Mouse (Mus musculus): Measurements from ENCODE around the gene Epop. TPM values are rescaled to one million over a fixed set of nuclear protein-coding genes. Genes with fewer than 3 reads are reported as not detected.

Gene Epop
- polyA plus RNA-seq (2014; fragmentation: Nextera tagmentation; extraction: Ambion mirVana) = 6.1 and 7.4 TPM in 2 replicates

DNA sequence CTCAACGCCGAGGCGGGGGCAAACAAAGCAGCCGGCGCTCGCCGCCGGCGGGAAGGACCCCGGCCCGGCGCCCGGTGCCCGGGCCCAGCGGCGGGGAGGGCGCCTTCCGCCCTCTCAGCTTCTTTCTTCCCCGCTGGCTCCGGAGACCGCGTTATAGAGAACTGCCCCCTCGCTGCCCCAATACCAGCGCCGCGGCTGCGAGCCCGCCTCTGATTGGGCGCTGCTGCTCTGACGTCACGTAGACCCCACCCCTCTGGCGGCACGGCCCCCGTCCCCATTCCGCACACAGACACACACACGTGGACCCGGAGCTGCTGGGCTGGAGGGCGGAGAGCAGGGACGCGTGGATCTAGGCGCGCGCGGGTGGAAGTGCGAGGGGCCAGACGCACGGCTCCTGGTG, at the start of gene Epop:
Epop (minus strand) TSS at position 127 of the 400 bp plus-strand sequence.
- H3K27me3 ChIP-seq (ENCODE audit: insufficient read depth, low read length) = peaks cover 71% of the 10 kb centered on the region

DNA sequence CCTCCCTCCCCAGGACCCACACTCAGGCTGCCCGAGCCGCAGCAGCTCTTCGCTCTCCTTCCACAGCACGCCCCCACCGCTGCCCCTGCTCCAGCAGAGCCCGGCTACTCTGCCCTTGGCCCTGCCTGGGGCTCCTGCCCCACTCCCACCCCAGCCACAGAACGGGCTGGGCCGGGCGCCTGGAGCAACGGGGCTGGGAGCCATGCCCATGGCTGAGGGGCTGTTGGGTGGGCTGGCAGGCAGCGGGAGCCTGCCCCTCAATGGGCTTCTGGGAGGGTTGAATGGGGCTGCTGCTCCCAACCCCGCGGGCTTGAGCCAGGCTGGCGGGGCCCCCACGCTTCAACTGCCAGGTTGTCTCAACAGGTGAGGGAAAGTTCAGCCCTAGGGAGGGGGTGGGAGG, 48.8 kb upstream of the Epop start:
- Histone ChIP-seq H3K27me3 (ENCODE audit: insufficient read depth, low read length) (no peaks in the 10 kb centered on the region), H3K4me2 (no peak overlapping the region), H3K4me3 (ENCODE audit: low read depth, low read length) (no peak overlapping the region), H3K27ac (ENCODE audit: low read depth) (no peak overlapping the region), H3K9me3 (ENCODE audit: low read depth, low read length) (no peaks in the 10 kb centered on the region), H3K36me3 (ENCODE audit: insufficient read depth) (peaks cover 90% of the 10 kb centered on the region), H3K9ac (no peak overlapping the region; the same call in 1 of the 2 replicates), H3K4me1 (ENCODE audit: insufficient read depth) (0 out of 2 replicates have a peak, but pooled peaks cover 3% of the 10 kb centered on the region)
- 90% methylated on average over 15 of the region's 15 CpGs for WGBS
- no peak for DNase-seq
- ATAC-seq (ENCODE audit: insufficient read depth) = no peak
- TF ChIP-seq CTCF (IDR thresholded peaks at IDR 0.05; ENCODE audit: low read depth) = no peak

More for the DNA sequence above, at the start of gene Epop:
- Histone ChIP-seq H3K9ac (peak within 1 kb of the TSS; percentile 74), H3K9me3 (ENCODE audit: low read depth, low read length) (no peaks in the 10 kb centered on the region), H3K4me2 (peak within 1 kb of the TSS; percentile 96), H3K27ac (ENCODE audit: low read depth) (no peak within 1 kb of the TSS), H3K4me3 (ENCODE audit: low read depth, low read length) (peak within 1 kb of the TSS; percentile 73), H3K4me1 (ENCODE audit: insufficient read depth) (peaks cover 5% of the 10 kb centered on the region), H3K36me3 (ENCODE audit: insufficient read depth) (no peaks in the 10 kb centered on the region)
- under 1% methylated on average over 46 of the region's 47 CpGs for WGBS
- DNase-seq = peak; percentile 96
- peak; percentile 91 for ATAC-seq (ENCODE audit: insufficient read depth)
- no peak for TF ChIP-seq CTCF (IDR thresholded peaks at IDR 0.05; ENCODE audit: low read depth)

DNA sequence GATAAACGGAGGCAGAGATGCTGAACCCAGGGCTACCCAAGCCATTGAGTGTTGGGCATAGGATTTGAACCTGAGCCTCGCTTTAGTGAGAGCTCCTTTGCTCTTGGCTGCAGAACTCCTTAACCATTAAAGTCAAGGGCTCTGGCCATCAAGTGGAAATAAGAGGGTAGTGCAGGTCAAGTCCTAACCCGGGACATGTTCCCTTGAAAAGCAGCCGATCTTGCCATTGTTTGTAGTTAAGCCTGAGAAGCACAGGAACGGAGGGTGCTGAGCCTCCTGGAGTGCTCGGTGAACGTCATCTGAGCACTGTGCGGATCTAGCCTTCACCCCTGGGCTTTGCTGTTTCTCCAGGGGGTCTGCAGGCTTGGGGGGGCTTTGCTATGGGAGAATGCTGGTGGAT, 48.3 kb upstream of the Epop start:
- Histone ChIP-seq H3K4me1 (ENCODE audit: insufficient read depth) (0 out of 2 replicates have a peak, but pooled peaks cover 3% of the 10 kb centered on the region), H3K27me3 (ENCODE audit: insufficient read depth, low read length) (no peaks in the 10 kb centered on the region), H3K9me3 (ENCODE audit: low read depth, low read length) (no peaks in the 10 kb centered on the region), H3K36me3 (ENCODE audit: insufficient read depth) (peaks cover 95% of the 10 kb centered on the region), H3K27ac (ENCODE audit: low read depth) (no peak overlapping the region), H3K9ac (no peak overlapping the region; the same call in 1 of the 2 replicates), H3K4me3 (ENCODE audit: low read depth, low read length) (no peak overlapping the region), H3K4me2 (no peak overlapping the region)
- TF ChIP-seq CTCF (IDR thresholded peaks at IDR 0.05; ENCODE audit: low read depth) = peak; percentile 41
- 55% methylated on average over 8 of the region's 8 CpGs for WGBS
- ATAC-seq (ENCODE audit: insufficient read depth) (no peak), DNase-seq (no peak)

DNA sequence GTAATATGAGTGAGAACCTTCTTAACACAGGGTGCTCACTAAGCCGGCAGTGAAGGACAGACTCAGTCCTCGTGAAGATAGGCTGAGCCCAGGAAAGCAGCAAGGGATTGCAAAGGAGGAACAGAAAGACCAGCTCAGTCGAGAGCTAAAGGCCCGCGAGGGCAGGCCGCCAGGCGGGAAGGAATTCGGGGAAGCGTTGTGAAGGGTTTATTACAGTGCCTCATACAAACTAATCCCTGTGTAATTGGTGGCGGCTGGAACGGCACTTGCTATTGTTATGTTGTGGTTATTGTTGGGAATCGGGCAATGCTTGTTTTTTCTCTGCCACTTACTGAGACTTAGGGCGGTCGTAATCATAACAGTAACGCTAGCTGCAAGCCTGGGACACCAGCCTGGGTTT, 47.9 kb upstream of the Epop start:
- WGBS = 65% methylated on average over 15 of the region's 15 CpGs
- H3K9me3 ChIP-seq (ENCODE audit: low read depth, low read length) = no peaks in the 10 kb centered on the region

DNA sequence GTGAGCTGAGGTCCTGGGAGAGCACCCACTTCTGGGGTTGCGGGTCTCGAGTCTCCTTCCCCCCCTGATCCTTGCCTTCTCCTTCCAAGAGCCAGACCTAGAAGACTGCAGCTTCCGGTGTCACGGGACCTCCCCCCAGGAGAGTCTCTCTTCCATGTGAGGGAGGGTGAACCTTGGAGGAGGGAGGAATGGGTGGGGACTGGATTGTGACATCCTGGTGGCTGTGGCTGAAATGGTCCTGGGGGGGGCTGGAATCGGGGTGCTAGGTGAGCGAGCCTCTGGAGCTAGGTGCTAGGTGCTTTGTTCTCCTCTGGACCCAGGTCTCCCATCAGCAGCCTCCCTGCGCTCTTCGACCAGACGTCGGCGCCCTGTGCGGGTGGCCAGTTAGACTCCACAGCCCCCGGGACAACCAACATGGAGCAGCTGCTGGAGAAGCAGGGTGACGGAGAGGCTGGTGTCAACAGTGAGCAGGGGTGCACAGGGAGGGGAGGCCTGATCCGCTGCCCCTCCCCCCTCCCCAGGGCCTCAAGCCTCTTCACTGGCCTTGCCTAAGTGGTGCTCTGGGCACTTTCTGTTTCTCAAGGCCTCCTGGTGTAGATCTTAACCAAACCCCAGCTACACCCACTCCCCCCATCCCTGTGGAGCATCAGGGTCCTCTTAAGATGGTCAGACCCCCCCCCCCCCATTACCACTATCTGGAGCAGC, 46.7 kb upstream of the Epop start:
- Histone ChIP-seq H3K36me3 (ENCODE audit: insufficient read depth) (peaks cover 98% of the 10 kb centered on the region), H3K9ac (no peak overlapping the region; the same call in 1 of the 2 replicates), H3K27ac (ENCODE audit: low read depth) (peak overlapping the region; percentile 27; the same call in 1 of the 2 replicates), H3K27me3 (ENCODE audit: insufficient read depth, low read length) (no peaks in the 10 kb centered on the region), H3K4me3 (ENCODE audit: low read depth, low read length) (no peak overlapping the region), H3K4me1 (ENCODE audit: insufficient read depth) (0 out of 2 replicates have a peak, but pooled peaks cover 3% of the 10 kb centered on the region), H3K4me2 (no peak overlapping the region), H3K9me3 (ENCODE audit: low read depth, low read length) (no peaks in the 10 kb centered on the region)
- WGBS = 68% methylated on average over 15 of the region's 15 CpGs
- TF ChIP-seq CTCF (IDR thresholded peaks at IDR 0.05; ENCODE audit: low read depth) = no peak
- ATAC-seq (ENCODE audit: insufficient read depth) (peak; percentile 18; the same call in 1 of the 2 replicates), DNase-seq (no peak)

More for the DNA sequence above, 47.9 kb upstream of the Epop start:
- H3K4me3 ChIP-seq (ENCODE audit: low read depth, low read length) = no peak overlapping the region
- no peak for ATAC-seq (ENCODE audit: insufficient read depth)
- H3K36me3 ChIP-seq (ENCODE audit: insufficient read depth) = peaks cover 97% of the 10 kb centered on the region
- peak; percentile 47 for DNase-seq
- 0 out of 2 replicates have a peak, but pooled peaks cover 3% of the 10 kb centered on the region for H3K4me1 ChIP-seq (ENCODE audit: insufficient read depth)
- H3K27ac ChIP-seq (ENCODE audit: low read depth) = no peak overlapping the region
- H3K4me2 ChIP-seq = no peak overlapping the region
- TF ChIP-seq CTCF (IDR thresholded peaks at IDR 0.05; ENCODE audit: low read depth) = no peak
- H3K27me3 ChIP-seq (ENCODE audit: insufficient read depth, low read length) = no peaks in the 10 kb centered on the region
- no peak overlapping the region for H3K9ac ChIP-seq

DNA sequence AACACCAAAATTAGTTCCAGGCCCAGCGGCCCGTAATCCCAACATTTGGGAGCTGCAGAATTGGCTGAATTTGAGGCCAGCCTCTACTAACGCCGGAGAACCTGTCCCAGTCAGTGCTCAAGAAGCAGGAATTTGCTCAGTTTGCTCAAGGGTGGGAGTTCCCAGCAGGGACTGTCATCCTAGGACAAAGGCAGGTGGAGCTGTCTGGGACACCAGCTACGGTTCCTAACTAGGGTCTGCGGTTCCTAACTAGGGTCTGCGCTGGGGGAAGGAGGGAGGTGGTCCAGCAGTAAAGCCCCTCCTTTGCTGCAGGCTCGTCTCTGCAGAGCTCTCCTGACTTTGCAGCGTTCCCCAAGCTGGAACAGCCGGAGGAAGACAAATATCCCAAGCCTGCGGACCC, 43.6 kb upstream of the Epop start:
- Histone ChIP-seq H3K4me1 (ENCODE audit: insufficient read depth) (peaks cover 13% of the 10 kb centered on the region), H3K4me2 (no peak overlapping the region), H3K9ac (no peak overlapping the region), H3K9me3 (ENCODE audit: low read depth, low read length) (no peaks in the 10 kb centered on the region), H3K27ac (ENCODE audit: low read depth) (no peak overlapping the region), H3K27me3 (ENCODE audit: insufficient read depth, low read length) (no peaks in the 10 kb centered on the region), H3K4me3 (ENCODE audit: low read depth, low read length) (no peak overlapping the region), H3K36me3 (ENCODE audit: insufficient read depth) (peaks cover 97% of the 10 kb centered on the region)
- no peak for TF ChIP-seq CTCF (IDR thresholded peaks at IDR 0.05; ENCODE audit: low read depth)
- 74% methylated on average over 11 of the region's 11 CpGs for WGBS
- no peak for DNase-seq
- ATAC-seq (ENCODE audit: insufficient read depth) = no peak

DNA sequence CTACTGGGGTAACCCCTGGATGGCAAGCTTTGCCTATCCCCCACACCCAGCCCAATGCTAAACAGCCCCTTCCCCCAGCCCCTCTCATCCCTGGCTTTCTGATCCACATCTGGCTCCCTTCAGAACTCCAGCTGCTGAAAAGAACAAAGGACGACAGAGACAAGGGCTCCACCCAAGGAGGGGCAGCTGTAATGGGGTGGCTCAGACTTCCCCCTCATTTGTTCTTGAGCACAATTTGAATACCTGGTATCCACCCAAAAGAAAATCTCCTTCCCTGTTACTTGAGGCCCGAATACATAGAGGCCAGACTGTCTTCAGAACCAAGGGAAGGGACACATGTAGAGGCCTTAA, 41.6 kb upstream of the Epop start:
- H3K9me3 ChIP-seq (ENCODE audit: low read depth, low read length) = no peaks in the 10 kb centered on the region
- H3K27me3 ChIP-seq (ENCODE audit: insufficient read depth, low read length) = no peaks in the 10 kb centered on the region
- no peak for TF ChIP-seq CTCF (IDR thresholded peaks at IDR 0.05; ENCODE audit: low read depth)
- DNase-seq (no peak), ATAC-seq (ENCODE audit: insufficient read depth) (no peak)
- no peak overlapping the region for H3K4me2 ChIP-seq
- no peak overlapping the region for H3K9ac ChIP-seq
- peaks cover 13% of the 10 kb centered on the region for H3K4me1 ChIP-seq (ENCODE audit: insufficient read depth)
- peaks cover 95% of the 10 kb centered on the region for H3K36me3 ChIP-seq (ENCODE audit: insufficient read depth)
- no peak overlapping the region for H3K27ac ChIP-seq (ENCODE audit: low read depth)
- WGBS = 65% methylated on average over 2 of the region's 2 CpGs
- no peak overlapping the region for H3K4me3 ChIP-seq (ENCODE audit: low read depth, low read length)

Measured in lung, embryonic 14.5 days (tissue).